Mouse (Mus musculus) C2C12 (cell line): ENCODE results near the gene Ndufa7.

Experiments
- CTCF ChIP-seq: IDR thresholded peaks from one replicate; pipeline ENCODE4 v1.5.1; 2011; ENCODE audit not compliant: control insufficient read depth, insufficient read depth, insufficient read length
- FOSL1 ChIP-seq: IDR thresholded peaks from one replicate; pipeline ENCODE4 v1.8.0; 2011; ENCODE audit warnings: mild to moderate bottlenecking, low read length; ENCODE audit not compliant: poor library complexity, insufficient read depth, severe bottlenecking
- MAX ChIP-seq: IDR thresholded peaks from one replicate; pipeline ENCODE4 v1.6.1; 2011; ENCODE audit warnings: mild to moderate bottlenecking, control low read depth
- MYOD1 ChIP-seq: IDR thresholded peaks from one replicate; pipeline ENCODE4 v1.6.1; 2011; ENCODE audit warnings: low read depth; ENCODE audit not compliant: control insufficient read depth, insufficient read length
- MYOG ChIP-seq: IDR thresholded peaks from one replicate; pipeline ENCODE4 v1.6.1; 2011; ENCODE audit not compliant: control insufficient read depth, insufficient read length; ENCODE audit errors: extremely low read depth
- USF1 ChIP-seq: IDR thresholded peaks from one replicate; pipeline ENCODE4 v1.6.1; 2011; ENCODE audit warnings: low read depth, mild to moderate bottlenecking, control low read depth, moderate library complexity

GRCm38 (mm10) chr17:33816612-33817011 is 7.8 kb upstream of the Ndufa7 start:
- TF ChIP-seq CTCF, result no peak
- no peak for TF ChIP-seq MYOD1
- TF ChIP-seq USF1, result no peak
- TF ChIP-seq MAX, result no peak
- no peak for TF ChIP-seq MYOG
- no peak for TF ChIP-seq FOSL1
